Mouse (Mus musculus): ENCODE data around the gene Ubap1l.

Gene Ubap1l

DNA sequence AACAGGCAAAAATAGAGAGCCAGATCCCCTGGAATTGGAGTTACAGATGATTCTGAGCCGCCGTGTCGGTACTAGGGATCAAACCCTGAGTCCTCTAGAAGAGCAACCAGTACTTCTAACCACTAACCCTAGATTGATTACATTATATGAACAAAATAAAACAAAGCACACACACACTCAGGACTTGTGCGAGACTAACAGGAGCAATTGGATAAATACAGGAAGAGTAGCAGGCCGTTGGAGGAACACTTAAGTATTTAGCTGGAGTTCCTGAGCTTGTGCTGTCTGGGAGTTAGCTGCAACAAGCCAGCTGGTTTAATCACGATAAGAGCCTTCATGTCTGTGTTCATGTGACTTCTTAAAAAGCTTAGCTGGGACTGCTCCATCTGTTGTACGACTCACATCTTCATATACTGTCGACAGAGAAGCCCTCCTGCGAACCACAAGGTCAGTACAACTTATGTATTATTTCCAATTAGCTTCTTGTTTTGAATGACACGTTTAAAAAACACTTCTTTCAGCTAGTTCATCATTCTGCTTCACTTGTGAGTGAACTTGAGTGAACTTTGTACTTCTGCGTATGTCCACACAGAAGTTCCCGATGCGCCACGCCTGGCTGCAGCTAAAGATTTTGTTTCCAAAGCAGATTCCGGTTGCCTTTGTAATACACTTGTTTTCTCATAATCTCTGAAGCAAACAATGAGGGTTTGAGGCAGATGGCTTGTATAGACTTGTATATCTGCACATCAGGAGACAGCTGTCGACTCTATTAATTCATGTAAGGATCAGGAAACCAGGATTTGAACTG, at the start of gene Ubap1l:
TSS of gene Ubap1l (plus strand) at position 401 of the 808 bp plus-strand sequence.
- no peak for DNase-seq (ENCODE audit: low read depth, low spot score)

DNA sequence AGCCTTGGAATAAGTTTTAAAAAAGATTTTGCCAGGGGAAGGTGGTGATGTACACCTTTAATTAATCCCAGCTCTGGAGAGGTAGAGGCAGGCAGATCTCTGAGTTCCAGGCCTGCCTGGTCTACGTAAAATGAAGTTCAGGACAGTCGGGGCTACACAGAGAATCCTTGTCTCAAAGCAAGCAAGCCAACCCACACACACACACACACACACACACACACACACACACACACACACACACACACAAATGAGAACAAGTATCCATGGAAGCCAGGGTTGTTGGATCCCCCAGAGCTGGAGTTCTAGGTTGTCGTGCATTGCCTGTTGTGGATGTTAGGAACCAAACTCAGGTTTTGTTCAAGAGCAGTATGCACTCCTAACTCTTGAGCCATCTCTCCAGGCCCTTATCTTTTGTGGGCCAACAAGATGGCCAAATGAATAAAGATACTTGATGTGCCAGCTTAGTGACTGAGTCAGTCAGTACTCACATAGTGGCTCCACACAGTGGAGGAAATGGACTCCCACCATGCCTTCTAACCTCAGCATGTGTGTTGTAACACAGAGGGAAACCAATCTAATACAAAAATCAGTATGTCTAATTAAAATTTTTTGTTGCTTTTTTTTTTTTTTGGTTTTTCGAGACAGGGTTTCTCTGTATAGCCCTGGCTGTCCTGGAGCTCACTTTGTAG, 48.0 kb upstream of the Ubap1l start:
- DNase-seq (ENCODE audit: low read depth, low spot score) = no peak

DNA sequence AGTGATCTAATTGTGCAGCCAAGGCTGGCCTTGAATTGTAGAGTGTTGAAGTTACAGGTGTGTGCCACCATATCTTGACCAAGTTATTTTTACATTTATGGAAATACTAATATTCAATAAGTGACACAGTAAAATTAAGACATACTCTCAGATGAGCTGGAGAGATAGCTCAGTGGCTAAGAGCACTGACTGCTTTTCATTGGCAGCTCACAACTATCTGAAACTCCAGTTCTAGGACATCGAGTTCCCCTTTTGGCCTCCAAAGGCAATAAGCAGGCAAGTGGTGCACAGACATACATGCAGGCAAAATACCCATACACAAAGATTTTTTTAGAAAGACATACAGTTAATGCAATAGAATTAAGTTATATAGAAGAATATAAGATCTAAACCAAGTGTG, 47.0 kb upstream of the Ubap1l start:
- no peak for DNase-seq (ENCODE audit: low read depth, low spot score)

DNA sequence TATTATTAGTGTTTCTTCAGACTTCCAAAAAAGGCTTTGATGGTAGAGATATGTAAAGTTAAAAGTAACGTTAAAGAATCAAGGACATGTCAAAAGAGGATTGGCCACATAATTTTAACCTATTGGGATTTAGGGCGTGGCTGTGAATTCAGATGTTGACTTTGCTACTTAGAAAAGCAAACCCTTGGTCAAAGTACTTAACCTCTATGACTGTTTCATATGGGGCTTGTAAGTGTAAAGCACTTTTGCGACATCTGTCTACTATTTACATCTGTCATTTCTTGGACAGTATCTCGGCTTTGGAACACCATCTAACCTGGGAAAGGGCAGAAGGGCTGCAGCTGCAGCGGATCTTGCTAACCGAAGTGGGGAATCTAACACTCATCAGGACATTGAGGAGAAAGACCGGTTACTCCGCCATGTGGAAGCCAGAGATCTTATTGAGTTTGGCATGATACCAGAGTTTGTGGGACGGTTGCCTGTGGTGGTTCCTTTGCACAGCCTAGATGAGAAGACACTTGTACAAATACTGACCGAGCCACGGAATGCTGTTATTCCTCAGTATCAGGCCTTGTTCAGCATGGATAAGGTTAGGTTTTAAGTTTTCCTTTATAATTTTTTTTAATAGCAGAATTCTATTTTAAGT, 38.5 kb upstream of the Ubap1l start:
- DNase-seq (ENCODE audit: low read depth, low spot score) = no peak

DNA sequence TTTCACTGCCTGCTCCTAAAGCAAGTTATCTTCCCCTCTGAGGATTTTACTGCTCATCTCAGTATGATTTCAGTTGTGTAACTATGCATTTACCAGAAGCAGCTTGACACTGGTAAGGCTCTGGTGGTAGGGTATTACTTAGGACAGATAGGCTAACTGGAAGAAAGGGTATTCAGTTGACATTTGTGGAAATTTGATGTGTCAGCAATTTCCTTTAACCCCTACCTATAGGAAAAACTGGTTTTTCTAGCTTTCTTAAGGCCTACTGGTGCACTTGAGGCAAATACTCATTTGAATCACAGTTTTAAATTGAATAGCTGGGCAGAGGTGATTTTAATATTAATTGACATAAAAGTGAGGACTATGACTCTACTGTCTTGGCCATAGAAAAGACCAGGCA, 34.9 kb upstream of the Ubap1l start:
- no peak for DNase-seq (ENCODE audit: low read depth, low spot score)

DNA sequence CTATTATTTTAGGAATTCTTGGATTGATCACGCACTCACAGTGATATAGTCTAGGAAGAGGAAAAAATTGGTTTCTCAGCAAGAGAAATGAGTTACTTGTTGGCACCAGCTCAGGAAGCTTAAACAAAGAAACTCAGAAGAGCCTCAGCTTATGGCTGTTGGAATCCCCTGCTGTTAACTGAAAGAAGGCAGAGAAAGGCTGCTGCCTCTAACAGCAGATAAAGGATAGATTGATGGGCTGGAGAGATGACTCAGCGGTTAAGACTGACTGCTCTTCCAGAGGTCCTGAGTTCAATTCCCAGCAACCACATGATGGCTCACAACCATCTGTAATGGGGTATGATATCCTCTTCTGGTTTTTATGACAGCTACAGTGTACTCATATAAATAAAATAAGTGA, 33.5 kb upstream of the Ubap1l start:
- DNase-seq (ENCODE audit: low read depth, low spot score) = no peak

DNA sequence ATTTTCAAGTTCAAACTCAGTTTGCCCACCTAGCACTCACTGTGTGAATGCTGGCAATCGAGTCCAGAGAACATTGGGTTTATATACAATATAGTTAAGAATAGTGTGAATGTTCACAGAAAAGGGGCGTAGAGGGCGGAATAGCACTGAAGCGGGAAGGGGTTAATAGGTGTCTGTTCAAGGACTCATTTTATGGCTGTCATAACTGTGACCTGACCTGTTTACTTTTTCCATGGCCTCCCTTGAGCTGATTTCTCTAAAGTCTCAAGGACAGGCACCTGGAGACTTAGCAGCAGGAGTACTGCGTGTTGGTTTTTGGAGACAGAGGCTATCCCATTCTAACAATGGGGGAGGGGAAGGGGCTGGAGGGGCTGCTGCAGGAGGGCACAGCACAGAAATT, 26.9 kb upstream of the Ubap1l start:
- no peak for DNase-seq (ENCODE audit: low read depth, low spot score)

DNA sequence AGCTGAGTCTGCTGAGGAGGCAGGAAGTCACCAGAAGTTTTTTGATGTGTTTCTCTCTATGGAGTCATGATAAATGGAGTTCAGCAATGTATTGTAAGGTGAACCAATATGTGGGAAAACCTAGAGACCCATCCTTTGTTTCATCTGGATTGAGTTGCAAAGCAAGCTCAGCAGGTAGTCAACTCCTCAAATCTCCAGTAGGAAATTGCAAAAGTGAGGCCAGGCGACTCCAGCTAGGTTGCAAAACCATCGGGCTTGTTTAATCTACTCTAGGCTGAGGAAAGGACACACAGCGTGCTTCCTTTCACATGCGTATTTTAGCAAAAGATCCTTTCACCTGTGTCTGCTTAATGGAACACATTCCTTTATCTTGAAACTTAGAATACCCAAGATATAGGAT, 21.7 kb upstream of the Ubap1l start:
- peak; percentile 80 for DNase-seq (ENCODE audit: low read depth, low spot score)

DNA sequence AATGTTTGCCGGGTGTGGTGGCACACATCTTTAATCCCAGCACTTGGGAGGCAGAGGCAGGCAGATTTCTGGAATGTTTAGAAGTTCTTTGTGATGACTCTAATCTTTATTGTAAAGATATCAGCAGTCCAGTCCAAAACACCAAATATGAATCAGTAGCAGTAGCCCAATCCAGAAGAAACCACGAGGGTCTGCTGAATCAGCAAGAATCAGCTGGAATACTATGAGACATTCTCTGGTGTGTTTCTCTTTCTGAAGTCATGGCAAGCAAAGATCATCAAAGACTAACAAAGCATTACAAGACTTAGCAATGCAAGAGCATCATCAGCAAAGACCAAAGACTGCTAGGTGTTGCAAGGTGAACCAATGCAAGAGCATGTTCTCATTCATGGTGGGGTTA, 20.4 kb upstream of the Ubap1l start:
- no peak for DNase-seq (ENCODE audit: low read depth, low spot score)

DNA sequence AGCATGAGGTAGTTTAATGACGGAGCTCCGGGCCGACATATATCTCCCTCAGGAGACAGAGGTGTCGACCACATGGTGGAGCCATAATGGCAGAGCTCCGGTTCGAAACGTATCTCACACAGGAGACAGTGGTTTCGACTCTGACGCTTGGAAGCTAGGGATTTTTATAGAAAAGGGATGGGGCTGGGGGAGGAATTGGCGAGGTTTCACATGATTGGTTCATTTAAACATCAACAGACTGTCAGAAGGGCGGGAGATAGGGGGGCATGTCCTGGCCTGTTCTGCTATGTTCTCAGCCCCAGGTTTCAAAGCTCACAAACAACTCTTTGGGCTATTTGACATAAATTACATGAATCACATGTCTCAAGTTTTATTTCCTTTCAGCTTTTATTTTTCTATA, 15.4 kb upstream of the Ubap1l start:
- DNase-seq (ENCODE audit: low read depth, low spot score) = peak; percentile 27

DNA sequence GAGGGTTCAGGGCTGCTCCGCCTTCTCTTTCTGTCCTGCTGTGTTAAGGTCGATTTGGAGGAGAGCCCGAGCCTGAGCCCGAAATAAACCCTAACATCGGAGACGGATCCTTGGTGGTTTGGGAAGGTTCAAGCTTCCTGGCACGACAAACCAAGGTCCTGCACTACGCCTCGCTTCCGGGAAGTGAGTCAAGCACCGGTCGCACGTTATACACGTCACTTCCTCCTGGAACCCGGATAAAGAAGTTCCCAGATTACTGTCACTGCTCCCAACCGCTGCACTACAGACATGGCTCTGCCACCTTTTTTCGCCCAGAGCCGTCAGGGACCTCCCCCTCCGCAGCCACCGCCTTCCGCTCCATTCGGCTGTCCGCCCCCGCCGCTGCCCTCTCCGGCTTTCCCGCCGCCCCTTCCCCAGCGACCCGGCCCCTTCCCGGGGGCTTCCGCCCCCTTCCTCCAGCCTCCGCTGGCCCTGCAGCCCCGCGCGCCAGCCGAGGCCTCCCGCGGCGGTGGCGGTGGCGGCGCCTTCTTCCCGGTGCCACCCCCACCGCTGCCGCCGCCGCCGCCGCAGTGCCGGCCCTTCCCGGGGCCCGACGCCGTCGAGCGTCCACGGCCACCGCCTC, 14.9 kb upstream of the Ubap1l start, which contains the start of gene Pdcd7:
TSS of gene Pdcd7 (plus strand) at position 251 of the 622 bp plus-strand sequence.
- peak; percentile 97 for DNase-seq (ENCODE audit: low read depth, low spot score)

DNA sequence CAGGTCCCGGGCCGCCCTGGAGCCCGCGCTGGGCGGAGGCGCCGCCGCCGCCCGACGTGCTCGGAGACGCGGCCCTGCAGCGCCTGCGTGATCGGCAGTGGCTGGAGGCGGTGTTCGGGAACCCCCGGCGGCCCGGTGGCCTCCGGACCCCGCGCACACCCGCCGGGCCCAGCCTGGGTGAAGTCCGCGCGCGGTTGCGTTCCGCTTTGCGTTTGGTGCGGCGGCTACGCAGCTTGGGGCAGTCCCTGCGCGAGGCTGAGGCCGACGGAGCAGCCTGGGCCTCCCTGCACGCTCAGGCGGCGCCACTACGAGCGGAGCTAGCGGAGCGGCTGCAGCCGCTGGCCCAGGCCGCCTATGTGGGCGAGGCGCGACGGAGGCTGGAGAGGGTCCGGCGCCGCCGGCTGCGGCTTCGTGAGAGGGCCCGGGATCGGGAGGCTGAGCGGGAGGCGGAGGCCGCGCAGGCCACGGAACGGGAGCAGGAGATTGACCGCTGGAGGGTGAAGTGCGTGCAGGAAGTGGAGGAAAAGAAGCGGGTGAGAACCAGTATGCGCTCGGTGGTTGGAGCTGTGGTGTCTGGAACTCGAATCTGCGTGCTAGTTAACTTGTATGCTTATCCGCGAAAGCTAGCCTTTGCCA, 14.2 kb upstream of the Ubap1l start:
- peak; percentile 65 for DNase-seq (ENCODE audit: low read depth, low spot score)

DNA sequence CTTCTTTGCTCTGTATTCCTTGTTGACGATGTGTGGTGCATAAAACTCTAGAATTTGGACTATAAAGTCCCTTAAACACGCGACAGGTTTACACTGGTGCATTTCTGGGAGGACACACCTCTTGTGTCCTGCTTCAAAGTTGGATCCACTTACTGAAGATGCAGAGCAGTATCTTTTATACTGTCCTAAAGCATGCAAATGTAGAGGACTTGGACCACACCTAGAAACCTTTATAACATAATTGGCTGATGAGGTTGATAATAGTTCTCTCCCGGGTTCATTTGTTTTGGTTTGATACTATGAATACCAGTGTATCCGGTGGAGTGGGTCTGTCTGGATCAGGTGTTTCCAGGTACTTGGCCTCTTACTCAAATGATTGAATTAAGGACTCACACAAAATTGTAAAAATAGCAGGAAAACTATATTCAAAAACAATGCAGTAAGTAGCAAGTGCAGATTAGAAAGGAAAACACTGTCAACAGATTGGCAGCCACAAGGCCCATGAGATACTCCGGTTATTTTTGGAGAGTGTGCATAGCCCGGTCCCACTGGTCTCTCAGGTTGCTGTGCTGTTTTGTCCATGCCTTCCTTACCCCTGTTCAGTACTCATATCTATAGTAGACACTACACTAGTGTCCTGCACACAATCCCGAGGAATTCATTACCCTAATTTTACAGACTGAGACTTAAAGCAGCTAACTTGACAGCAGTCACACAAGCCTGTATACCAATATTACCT, 13.6 kb upstream of the Ubap1l start:
- DNase-seq (ENCODE audit: low read depth, low spot score) = peak; percentile 55

DNA sequence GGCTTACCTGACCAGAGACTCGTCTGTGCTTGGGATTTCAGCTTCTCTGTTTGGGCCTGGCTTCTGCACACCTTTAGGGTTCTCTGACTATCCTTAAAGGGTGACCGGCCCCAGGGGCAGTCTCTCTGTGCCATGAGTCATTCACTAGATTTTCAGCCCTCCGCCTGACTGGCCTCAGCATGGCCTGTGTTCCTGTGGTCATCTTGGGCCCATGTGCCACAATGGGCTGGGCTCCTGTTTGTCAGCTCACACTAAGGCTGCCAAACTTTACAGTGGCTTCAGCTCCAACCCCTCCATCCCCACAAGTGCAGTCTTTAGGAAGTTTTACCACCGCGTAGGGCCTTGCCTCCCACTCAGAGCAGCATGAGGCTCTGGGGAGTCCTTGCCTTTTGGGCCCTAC, 7.6 kb upstream of the Ubap1l start:
- DNase-seq (ENCODE audit: low read depth, low spot score) = no peak

DNA sequence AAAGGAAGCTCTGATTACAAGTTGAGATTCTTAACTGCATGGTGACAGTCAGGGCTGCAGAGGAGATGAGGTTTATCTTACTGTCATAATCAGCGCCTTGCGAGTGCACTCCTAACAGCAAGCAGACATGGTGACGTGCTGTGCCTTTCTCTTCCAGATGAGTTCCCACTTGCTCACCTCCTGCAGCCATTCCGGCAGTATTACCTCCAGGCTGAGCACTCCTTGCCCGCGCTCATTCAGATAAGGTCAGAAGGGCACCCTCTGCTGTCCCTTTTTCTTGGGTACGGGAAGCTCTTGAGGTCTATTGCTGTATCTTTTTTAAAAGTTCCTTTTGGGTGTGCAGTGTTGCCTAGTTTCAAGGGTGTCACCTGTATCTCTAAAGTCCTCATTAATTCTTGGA, 4.3 kb upstream of the Ubap1l start:
- no peak for DNase-seq (ENCODE audit: low read depth, low spot score)

DNA sequence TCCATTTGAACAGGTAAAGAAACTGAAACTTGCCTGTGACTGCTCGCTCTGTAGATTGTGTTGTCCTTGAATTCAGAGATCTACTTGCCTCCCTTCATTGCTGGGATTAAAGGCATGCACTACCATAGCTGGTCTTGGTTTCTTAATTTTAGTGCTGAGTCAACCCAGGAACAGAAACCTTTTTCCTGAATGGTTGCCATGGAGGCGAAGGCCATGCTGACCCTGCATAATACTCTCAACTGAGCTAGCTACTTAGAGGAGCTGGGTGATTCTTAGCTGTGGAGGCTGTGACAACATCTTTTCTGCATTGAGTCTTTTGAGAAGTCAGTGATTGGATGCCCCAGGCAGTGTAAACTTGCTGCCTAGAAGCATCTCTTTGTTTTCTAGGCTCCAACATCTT, 3.9 kb upstream of the Ubap1l start:
- DNase-seq (ENCODE audit: low read depth, low spot score) = no peak

DNA sequence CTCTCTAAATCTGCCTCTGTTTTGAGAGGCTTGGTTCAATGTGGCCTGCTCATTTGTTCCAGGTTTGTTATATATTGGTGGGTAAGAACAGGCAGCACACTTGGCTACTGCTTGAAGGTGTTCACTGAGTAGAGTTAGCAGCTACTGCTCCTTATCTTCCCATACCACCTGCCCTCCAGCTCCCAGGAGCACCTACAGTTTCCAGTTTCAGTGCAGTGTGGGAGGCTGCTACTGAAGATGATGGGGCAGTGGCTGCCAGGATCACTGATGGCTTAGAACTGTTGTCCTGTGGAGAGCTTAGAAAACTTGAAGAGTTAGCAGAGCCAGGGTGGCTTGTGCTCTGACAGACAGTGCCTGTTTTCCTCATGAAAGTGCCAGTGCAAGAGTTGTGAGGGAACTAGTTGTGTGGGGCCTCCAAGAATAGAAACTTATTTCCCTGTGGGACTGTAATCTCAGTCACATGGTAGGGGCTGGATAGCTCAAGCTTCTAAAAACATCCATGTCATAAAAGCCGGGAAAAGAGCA, 1.8 kb upstream of the Ubap1l start:
- no peak for DNase-seq (ENCODE audit: low read depth, low spot score)

DNA sequence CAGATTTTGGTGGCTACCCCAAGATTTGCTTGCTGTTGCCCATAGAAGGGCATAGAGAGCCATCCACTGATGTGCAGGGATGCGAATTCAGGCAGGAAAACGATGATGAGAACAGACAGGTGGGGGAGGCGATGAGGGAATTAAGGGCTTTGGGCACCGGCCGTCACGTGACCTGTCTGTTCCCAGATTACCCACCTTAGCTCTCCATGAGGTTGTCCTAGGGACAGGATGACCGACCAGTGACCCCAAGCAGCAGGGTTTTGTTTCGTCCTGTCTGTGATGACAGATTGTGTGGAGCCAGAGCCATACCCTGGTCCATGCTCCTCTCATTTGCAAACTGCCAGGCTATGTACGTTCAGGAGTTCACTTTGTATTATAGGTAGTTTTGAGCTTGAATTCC, 2.8 kb downstream of the Ubap1l start:
- no peak for DNase-seq (ENCODE audit: low read depth, low spot score)

DNA sequence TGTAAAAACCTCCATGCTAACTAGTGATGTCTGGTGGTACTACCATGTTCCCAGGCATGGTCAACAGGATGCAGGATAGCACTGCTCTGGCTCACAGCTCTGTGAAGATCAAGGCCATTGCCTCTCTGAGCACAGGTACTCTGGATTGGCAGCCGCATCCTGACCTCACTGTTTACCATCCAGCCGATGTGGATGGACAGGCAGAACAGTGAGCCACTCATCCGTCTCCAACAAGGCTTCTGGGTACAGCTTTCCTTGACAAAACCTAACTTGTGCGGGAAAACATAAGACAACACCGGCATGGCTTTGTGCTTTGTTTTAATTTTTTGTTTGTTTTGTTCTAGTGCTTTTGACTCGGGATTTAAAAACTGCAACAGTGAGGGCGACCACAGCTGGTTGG, 4.9 kb downstream of the Ubap1l start:
- no peak for DNase-seq (ENCODE audit: low read depth, low spot score)

DNA sequence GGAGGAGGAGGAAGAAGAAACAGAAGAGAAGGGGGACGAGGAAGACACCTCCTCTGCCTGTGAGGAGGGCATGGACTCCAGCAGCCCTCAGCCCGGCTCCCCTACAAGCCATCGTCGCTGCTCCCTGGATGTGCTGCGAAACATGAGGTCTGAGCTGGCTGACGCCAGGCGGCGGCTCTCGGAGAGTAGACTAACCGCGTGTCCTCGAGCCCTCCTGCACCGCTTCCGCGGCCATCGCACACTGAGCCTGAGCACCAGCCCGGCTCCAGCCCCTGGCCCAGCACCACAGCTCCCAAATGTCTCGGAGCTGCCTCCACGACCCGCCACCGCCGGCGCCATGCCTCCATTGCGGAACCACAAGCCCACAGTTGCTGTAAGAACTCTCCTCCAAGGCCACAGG, 10.9 kb downstream of the Ubap1l start:
- DNase-seq (ENCODE audit: low read depth, low spot score) = peak; percentile 56

DNA sequence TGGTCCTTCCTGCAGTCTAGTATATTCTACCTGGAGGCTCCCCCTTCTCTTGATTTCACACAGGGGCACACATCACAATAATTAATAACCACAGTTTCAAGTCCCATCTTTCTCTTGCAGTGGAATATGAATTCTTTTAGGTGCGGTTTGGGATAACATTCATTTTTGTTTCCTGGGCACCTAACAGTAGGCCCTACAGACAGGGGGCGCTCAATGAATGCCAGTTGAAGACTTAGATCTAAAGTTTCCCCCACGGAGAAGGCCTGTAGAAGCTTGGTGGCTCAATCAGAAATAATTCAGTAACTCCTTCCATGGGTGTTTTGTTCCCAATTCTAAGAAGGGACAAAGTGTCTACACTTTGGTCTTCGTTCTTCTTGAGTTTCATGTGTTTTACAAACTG, 11.6 kb downstream of the Ubap1l start:
- peak; percentile 52 for DNase-seq (ENCODE audit: low read depth, low spot score)

Measured in ZHBTc4 (cell line).